Mouse (Mus musculus) spleen, postnatal 14 days (tissue): ENCODE results near the gene Tmem41a.
A peak's percentile ranks its signal among the peaks of the same experiment; 100 is the strongest.
"Not testable (repeated sequence)": the region's sequence is repeated elsewhere in the genome, so short reads cannot be mapped to it uniquely, and the experiment has no call there.

Experiments used
- DNase-seq, 2 experiments: peaks; one replicate each; pipeline ENCODE4 v3.0.0; 2021 to 2022; ENCODE audit warnings: low spot score in 2 of 2

Gene Tmem41a

DNA sequence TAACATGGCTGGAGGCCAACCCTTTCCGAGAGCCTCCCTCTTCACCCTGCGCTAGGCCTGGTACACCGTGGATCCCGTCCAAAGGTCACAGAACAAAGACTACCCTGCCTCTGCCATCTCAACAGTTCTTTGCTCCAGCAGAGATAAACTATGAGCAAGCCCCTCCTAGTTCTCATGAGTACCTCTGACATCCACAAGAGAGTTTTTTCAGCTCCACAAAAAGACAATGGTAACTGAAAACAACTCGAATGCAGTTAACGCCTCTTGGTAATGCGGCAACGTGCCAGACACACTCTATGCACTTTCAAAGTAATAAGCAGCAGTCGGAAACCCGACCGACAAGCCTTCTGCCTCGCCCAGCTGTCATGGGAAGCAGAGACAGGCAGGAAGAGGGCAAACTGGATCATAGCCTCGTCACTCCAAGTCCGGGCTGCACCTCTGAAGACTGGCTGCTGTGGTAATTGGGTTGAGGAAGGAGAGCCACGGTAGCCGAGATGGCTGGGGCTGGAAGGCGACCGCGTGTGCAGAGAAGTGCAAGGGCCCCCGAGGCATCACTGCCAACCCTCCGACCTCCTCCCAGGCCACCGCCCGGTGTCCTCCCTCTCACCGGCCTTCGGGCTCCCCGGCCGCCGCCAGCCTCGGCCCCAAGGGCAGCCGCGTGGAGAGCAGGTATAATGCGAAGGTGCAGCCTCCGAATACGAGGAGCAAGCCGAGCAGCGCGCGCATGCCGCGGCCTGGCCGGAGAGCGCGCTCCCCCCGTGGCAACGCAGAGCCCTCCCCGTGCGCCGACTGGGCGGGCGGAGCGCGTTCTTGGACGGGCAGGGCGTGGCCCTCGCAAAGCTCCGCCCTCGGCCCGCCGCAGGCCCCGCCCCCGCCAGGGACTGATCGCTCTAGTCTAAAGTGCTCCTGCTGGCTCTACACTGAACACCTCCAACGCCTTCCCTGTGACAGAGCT lies at the start of gene Tmem41a:
Gene Tmem41a (minus strand): TSS at position 792 of the 955 bp plus-strand sequence.
- peak; percentile 83 to 86 for DNase-seq

DNA sequence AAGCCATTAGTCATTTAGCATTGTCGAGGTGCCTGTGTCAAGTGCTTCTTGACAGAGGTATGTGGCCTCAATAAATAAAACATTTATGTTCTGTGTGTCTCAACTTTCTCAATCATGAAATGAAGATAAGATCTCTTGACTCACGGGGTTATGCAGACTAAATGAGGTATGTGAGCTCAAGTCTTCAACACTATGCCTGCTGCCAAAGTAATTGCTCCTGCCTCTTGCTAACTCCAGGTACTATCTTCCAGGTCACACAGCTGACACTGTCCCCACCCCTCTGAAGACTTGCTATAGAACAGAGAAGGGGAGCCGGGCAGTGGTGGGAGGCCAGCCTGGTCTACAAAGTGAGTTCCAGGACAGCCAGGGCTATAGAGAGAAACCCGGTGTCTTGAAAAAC lies 49.0 kb upstream of the Tmem41a start:
- no peak for DNase-seq

DNA sequence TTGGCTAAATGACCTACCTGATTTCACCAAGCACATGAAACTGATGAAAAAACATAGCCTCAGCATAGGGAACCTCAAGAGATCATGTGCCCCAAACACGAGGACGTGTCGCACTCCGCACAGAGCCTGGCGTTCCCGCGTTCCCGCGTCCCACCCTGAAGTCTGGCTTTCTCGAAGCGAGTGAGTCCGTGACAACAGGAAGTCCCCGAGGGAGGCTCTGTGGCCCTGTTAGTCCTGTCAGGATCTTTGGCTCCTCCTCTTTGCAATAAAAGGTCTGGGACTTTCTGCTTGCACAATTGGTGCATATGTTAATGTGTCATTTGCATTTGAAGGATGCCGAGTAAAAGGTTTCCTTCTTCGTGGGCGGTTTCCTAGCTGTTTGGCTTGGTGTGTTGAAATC lies 48.0 kb upstream of the Tmem41a start, which contains the start of gene Liph:
Gene Liph (minus strand): TSS at position 360 of the 400 bp plus-strand sequence.
- DNase-seq: peak in 1 of 2 experiments; percentile 21

DNA sequence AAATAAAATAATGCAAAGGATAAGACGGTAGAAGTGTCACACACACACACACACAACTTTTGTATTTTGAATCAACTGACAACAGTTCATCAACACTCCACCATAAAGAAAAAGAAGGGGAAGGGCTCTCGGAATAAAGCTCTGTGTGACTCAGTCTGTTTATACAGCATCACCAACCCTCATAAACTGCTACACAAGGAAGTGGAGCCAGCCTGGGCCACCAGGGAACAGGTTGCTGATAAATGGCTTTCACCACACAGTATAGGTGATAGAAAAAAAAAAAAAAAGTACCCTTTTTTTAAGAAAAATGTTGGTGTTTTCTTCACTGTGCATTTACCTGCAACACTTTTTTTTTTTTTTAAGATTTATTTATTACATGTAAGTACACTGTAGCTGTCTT lies 44.4 kb upstream of the Tmem41a start:
- no peak for DNase-seq

DNA sequence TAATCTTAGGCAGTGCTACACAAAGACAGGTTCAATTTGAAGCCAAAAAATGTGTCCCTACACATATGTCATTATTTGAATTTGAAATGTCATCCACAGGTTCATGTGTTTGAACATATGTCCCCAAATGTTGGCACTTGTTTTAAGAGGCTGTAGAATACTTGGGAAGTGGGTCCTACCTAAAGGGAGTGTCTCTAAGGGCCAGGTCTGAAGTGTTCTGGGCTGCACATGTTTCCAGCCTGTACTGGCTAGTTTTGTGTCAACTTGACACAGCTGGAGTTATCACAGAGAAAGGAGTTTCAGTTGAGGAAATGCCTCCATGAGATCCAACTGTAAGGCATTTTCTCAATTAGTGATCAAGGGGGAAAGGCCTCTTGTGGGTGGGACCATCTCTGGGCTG lies 43.5 kb upstream of the Tmem41a start:
- DNase-seq: not testable (repeated sequence)

DNA sequence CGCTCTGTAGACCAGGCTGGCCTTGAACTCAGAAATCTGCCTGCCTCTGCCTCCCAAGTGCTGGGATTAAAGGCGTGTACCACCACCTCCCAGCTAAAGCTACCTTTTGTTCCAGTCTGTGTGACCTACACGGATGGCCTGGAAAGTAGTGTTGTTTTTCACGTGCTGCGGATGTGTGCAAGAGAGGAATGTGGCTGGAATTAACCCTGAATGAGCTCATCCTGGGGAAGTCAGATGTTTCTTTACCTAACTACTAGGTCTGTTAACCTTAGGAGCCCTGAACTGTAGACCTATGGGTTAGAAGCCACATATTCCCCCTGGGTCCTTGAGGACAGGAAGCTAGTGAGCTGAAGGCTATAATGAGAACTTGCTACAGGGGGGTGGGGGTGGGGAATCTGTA lies 40.6 kb upstream of the Tmem41a start:
- no peak for DNase-seq

DNA sequence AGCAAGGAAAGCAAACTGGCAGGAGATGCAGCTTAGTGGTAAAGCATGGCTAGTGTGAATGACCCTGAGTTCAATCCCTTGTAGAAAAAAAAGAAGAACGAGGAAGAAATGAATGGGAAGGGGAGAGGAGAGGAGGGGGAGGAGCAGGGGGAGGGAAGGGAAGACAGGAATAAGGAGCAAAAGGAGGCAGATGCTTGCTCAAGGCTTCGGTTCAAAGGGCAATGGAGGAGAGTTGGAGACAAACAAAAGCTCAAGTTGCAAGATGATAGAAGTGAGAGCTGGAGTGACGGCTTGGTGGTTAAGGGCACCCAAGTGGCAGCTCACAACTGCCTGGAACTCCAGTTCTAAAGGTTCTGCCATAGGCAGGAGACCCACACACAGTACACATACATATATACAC lies 38.8 kb upstream of the Tmem41a start:
- DNase-seq: no peak

DNA sequence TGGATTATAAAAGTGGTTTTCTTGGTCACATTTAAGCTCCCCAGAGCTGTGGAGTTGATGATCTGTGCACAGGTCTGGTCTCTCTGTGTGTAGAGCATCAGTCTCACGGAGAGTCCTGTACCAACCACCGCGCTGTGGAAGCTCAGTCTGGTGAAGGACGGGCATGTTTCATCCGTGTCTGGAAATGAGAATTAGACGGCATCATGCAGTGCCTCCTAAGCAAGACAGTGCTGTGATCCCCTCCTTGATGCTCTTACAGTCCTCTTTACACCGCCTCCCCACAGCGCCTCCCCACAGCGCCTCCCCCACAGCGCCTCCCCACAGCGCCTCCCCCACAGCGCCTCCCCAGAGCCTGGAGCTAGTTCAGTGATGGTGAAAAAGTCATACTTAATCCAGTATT lies 36.7 kb upstream of the Tmem41a start:
- DNase-seq: no peak

DNA sequence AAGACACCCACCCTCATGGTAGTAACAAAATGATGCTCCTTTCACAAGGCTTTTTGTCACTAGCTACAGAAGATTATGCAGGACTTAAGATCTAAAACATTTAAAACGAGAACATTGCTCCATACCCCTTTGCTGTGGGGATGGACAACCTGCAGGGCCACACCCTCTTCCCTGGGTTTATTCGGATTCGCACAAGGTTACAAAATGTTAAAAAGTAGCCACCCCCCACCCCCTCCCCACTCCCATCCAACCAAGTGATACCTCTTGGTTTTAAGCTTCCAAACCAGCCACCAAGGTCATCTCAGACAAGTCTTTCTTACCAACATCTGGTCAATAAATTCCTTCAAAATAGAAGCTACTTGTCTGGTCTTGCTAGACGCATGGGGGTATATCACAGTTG lies 36.2 kb upstream of the Tmem41a start:
- no peak for DNase-seq

DNA sequence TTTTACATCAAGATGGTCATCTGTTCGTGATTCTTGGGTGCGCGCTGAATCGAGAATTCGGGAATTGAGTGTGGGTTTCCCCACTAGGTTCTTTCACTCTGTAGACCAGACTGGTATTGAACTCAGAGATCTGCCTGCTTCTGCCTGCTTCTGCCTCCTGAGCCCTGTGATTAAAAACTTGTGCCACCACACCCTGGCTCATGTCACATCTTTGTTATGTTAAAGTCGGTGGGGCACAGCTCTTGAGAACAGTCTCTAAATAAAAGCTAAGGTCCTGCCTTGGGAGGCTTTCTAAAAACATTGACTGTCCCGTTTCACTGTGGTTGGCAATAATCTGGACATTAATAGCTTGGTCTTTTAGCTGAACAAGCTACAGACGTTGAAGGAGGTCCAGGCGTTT lies 35.8 kb upstream of the Tmem41a start:
- DNase-seq: no peak

DNA sequence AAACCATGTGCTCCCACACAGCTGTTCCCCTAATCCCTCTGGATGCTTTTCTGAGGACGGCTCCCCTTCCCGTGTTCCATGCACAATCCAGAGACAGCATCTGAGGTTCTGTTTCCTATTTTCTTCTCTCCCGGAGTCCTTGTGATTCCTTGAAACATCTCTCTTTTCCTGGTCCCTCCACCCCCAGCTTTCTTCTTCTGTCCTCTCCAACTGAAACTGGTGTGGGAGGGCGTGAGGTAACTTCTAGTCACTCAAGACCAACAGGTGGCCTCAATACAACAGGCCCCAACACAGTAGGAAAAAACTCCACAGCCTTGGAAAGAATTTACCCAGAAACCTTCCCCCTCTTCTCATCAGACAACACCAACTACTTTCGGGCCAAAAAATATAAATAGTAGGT lies 30.0 kb upstream of the Tmem41a start:
- no peak for DNase-seq

DNA sequence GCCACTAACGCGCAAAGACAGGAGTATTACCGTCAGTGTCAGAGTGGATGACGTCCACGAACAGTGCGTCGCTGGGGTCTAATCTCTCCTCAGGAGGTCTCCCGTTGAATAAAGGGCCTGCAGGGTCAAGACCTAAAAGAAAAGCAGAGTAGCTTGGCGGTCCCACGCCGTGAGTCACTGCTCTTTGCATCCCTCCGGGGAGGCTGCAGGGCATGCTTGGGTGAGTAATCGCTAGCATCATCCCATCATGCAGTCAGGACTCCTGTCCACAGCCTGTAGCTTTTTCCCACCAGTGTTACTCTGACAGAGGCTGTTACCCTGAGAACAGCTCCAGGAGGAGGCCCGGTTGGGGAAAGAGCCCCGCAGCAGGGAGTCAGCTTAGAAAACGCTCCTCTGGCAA lies 28.9 kb upstream of the Tmem41a start:
- no peak for DNase-seq

DNA sequence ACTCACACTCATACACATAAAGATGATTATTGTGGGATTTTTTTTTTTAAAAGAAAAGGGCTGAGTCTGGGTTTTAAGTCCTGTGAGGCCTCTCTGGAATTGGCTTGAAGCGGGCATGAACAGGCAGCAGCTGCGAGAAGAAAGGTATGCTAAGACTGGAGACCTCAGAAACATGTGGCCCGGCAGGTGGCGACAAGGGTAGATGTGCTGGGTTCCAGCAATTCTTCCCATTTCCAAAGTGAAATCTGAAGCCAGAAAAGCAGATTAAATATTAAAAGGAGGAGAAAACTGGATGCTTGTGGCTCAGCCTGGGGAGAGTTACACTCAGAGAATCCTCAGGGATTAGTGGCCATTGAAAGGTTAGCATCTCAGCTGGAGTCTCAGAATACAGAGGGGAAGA lies 24.1 kb upstream of the Tmem41a start:
- no peak for DNase-seq

DNA sequence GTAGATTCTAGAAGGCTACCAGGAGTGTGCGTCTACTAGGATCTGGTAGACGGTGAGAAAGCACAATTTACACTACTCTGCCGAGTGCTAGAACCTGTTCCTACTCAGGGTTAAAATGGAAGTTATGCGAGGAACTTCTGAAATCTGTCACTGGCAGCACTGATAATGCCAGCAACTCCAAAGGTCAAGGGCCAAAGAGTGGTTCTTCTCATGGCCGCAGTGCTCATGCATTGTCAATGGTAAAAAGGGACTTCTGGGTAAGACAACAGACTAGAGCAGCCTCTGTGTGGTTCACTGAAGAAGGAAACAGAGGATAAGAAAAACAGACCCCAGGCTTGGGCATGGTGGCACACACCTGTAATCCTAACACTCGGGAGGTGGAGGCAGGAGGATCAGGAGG lies 23.2 kb upstream of the Tmem41a start:
- DNase-seq: no peak

DNA sequence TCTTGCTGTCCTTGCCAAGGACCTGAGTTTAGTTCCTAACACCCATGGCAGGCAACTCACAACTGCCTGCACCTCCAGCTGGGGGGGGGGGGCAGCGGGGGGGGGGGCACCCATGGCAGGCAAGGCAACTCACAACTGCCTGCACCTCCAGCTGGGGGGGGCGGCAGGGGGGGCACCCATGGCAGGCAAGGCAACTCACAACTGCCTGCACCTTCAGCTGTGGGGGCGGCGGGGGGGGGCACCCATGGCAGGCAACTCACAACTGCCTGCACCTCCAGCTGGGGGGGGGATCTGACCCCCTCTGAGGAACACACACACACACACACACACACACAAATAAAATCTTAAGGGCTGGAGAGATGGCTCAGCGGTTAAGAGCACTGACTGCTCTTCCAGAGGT lies 22.5 kb upstream of the Tmem41a start:
- DNase-seq: no peak

DNA sequence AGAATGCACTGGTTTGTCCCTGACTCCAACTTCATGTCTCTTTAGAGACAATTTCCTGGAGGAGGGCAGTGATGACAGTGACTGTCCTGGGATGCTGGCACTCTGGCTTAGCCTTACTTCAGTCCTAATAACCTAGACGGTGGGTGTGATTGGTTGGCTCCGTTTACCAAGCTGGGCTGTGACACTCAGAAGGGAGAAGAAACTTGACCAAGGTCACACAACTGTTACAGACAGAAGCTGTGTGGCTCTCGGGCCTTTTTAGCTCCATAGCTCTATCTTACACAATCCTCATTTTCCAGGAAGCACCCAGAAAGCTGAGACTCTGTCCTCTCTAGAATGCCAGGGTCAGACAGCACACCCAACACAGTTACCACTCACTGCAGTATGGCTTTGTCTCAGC lies 18.2 kb upstream of the Tmem41a start:
- DNase-seq: no peak

DNA sequence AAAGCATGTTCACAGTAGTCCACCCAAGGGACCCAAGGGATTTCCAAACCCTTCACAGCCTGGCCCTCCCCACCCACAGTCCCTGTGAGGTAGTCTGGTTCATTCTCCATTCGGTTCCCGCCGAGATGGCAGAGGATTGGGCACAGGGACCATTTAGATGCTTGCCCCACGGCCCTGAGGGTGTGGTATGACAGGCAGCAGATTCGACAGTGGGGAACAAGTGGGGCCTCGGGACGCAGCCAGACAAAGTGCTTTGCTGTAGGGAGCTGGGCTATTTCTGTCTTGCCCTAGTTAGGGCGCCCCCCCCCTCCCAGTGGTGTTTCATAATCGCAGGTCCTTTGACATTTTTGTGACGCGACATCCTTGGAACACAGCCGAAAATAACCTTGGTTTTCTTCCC lies 8.2 kb upstream of the Tmem41a start:
- DNase-seq: no peak

DNA sequence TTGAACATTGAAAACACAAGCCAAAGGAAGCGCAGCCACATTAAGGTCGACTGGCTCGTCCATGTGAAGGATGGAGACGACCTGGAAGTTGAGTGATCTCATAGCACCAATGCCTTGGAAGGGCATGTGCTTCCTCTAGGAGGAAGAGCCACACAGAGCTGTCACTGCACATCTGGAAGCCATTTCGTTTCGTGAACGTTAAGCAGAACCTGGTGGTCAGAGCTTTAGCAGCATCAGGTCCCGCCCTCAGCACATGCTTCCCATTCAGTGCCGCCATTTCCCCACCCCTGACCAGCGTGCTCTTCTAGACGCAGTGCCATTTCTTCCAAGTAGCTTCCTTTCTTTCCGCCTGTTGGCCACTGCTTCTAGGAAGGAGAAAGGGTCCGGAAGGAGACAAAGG lies 18.9 kb downstream of the Tmem41a start:
- DNase-seq: no peak

DNA sequence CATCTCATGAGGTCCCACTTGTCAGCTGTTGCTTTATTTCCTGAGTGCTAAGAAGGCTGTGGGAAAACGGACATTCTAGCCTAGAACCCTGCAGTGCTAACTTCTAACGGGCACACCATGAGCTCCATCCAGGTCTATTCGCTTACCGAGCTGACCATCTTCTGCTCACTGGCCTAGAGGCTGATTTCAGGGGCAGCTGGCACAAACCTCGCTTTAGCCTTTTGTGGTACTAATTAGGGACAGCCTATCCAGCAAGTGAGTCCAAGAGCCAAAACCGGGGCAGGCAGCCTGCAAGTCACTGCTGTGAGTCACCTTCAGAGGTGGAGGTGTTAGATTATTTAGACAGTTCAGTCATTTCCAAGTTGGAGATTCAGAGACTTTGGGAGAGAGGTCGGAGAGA lies 30.7 kb downstream of the Tmem41a start:
- DNase-seq: no peak

DNA sequence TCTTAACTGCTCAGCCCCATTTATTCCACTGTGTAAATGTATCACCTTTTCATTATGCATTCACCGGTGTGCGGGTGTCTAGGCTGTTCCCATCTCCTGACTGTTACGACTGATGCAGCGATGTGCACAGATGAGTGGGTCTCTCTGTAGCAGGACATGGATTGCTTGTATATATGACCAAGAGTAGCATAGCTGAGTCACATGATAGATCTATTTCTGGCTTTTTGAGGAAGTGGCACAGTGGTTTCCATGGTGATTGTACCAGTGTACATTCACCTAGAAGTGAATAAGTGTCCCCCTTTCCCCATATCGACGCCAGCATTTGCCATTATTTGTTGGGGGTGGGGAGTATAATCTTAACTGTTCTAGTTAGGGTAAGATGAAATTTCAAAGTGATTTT lies 34.0 kb downstream of the Tmem41a start:
- no peak for DNase-seq

DNA sequence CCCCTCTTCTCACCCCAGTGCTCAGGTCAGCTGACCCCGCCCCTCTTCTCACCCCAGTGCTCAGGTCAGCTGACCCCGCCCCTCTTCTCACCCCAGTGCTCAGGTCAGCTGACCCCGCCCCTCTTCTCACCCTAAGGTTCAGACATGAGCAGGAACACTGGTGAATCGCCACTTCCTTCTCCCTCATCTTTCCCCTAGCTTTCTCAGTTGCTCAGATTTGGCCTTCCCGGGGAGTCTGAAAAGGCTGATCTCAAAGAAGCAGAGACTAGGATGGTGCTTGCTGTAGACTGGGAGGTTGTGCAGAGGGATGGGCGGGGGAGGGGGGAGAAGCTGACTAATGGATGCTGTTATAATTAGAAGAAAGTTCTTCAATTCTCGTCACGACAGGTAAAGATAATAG lies 38.4 kb downstream of the Tmem41a start:
- not testable (repeated sequence) for DNase-seq

DNA sequence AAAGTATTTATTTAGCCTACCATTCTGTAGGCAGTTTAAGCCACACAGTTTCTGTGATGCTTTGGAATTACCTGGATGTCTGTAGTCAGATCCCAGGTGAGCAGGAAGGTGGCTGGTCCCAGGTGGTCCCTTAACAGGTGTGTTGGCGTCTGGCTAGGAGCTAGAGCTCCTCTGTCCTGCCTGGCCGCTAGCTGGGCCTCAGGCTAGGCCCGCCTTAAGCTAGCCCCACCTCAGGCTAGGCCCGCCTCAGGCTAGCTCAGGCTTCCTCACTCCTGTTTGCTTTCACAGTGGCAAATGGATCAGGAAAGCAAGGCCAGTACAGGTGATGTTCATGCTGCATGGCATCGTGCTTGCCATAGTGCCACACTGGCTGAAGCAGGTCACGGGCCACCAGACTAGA lies 40.5 kb downstream of the Tmem41a start:
- no peak for DNase-seq

DNA sequence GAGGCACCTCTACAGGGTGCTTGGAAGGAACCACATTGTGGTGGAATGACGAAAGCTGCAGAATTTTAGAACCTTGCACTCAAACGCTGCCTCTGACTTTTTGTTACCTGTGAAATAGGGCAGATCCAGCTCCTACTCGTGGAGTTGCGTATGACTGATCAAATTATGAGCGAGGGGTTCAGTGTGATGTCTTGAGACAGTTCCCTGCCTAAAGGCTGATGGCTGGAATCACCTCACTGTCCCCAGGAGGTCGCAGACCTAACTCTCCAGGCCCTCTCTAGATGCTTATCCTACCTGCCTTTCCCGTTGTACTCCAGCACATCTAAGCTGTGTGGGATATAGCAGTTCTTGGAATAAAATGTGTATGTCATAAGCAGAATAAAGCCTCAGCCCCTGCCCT lies 41.4 kb downstream of the Tmem41a start:
- DNase-seq: no peak

DNA sequence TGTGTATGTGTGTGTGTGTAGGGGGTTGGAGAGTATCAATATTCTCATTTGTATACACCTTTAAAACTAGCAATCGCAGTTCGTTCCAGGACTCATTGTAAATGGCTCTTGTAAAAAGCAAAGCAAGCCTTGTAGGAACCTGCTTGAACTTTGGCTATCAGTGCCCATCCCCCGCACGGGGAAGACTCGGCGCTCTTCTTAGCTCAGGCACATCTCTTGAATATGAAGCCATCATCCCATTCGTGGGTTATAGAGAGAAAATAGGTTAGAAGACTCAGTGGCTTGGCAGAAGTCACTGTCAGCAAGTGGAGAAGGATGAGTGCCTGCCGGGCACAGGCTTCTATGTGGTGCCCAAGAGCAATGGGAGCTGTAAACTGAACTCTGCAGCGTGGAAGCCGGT lies 42.7 kb downstream of the Tmem41a start:
- DNase-seq: no peak
